Mouse (Mus musculus) embryonic fibroblast, embryonic 13.5 days (primary cell): Measurements from ENCODE around the gene Cp.

Experiments
- CTCF ChIP-seq: IDR thresholded peaks from 2 replicates; pipeline ENCODE4 v1.5.1; 2011; ENCODE audit warnings: mild to moderate bottlenecking, control low read depth, low read length, moderate library complexity, borderline replicate concordance; ENCODE audit not compliant: insufficient read depth
- POLR2A ChIP-seq: IDR thresholded peaks from 2 replicates; pipeline ENCODE4 v1.6.1; 2011; ENCODE audit warnings: low read depth, mild to moderate bottlenecking, control low read depth, low read length, moderate library complexity

GRCm38 (mm10) chr3:19958031-19958430 is 1.2 kb downstream of the Cp start:
- TF ChIP-seq CTCF (no peak), POLR2A (no peak)
